Mouse (Mus musculus) erythroblast, embryonic 14.5 days (primary cell): Measurements from ENCODE around the gene Wfdc3. TPM values are rescaled to one million over a fixed set of nuclear protein-coding genes. Genes with fewer than 3 reads are reported as not detected.
"Not testable (repeated sequence)": the region's sequence is repeated elsewhere in the genome, so short reads cannot be mapped to it uniquely, and the experiment has no call there.

Source experiments
- H3K27me3 ChIP-seq: 2 replicates; pipeline ENCODE4 v1.6.1; 2012; ENCODE audit warnings: inconsistent platforms; ENCODE audit not compliant: control insufficient read depth
- H3K36me3 ChIP-seq: 2 replicates; pipeline ENCODE4 v1.6.1; 2012; ENCODE audit warnings: mild to moderate bottlenecking, inconsistent platforms; ENCODE audit not compliant: control insufficient read depth
- H3K4me1 ChIP-seq: 2 replicates; pipeline ENCODE4 v1.6.1; 2012; ENCODE audit warnings: inconsistent platforms; ENCODE audit not compliant: control insufficient read depth
- H3K4me3 ChIP-seq: replicated peaks from 2 replicates; pipeline ENCODE3; 2012; ENCODE audit warnings: moderate library complexity, mild to moderate bottlenecking, inconsistent platforms
- H3K9me3 ChIP-seq: 2 replicates; pipeline ENCODE4 v1.6.1; 2012; ENCODE audit warnings: low read length, inconsistent platforms, mixed read lengths; ENCODE audit not compliant: control insufficient read depth
- GATA1 ChIP-seq: IDR thresholded peaks from 2 replicates; pipeline ENCODE4 v1.6.1; 2012; ENCODE audit warnings: low read length, inconsistent platforms, mixed read lengths
- TAL1 ChIP-seq: IDR thresholded peaks from 3 replicates; pipeline ENCODE4 v1.6.1; 2012; ENCODE audit warnings: low read length, inconsistent platforms, mixed read lengths
- polyA plus RNA-seq: library from polyadenylated mRNA; stranded (reverse); fragments of >175 nt; gene quantifications from 2 replicates; pipeline ENCODE4 v1.2.3, GENCODE M21; 2012

Gene Wfdc3
- polyA plus RNA-seq, 1 experiment: 0.04 TPM

DNA sequence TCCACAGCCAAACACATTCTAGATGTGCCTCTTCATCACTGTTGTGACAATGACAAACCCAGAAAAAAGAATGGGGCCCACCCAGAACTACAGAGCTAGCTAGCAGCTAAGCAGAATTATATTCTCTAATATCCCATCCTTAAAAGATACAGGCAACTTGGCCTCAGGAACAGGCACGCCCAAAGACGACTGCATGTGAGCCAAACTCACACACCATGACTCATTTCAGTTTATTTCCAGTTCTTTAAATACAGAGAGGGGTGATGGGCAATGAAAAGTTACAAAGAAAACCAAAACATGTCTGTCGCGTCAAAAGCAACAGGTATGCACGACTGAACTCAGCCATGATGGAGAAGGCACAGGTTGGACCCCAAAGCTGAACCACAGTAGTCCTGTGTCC, 10.3 kb downstream of the Wfdc3 start:
- Histone ChIP-seq H3K4me1 (peaks cover 1% of the 10 kb centered on the region), H3K36me3 (no peaks in the 10 kb centered on the region), H3K27me3 (peaks cover 43% of the 10 kb centered on the region), H3K4me3 (no peak overlapping the region), H3K9me3 (no peaks in the 10 kb centered on the region)
- TF ChIP-seq TAL1 (no peak), GATA1 (no peak)

- Histone ChIP-seq H3K9me3 (no peaks in the 10 kb centered on the region), H3K4me1 (peaks cover 1% of the 10 kb centered on the region), H3K4me3 (no peak overlapping the region), H3K36me3 (no peaks in the 10 kb centered on the region), H3K27me3 (peaks cover 37% of the 10 kb centered on the region)
- TF ChIP-seq GATA1: no peak
- no peak for TF ChIP-seq TAL1
Measured at GRCm38 (mm10) chr2:164734839-164735238, 10.9 kb downstream of the Wfdc3 start.

- Histone ChIP-seq H3K27me3 (peaks cover 35% of the 10 kb centered on the region), H3K4me3 (no peak overlapping the region), H3K9me3 (no peaks in the 10 kb centered on the region), H3K36me3 (no peaks in the 10 kb centered on the region), H3K4me1 (peaks cover 1% of the 10 kb centered on the region; the same call in 1 of the 2 replicates)
- TF ChIP-seq GATA1 (no peak), TAL1 (no peak)
Measured at GRCm38 (mm10) chr2:164733259-164733658, 12.5 kb downstream of the Wfdc3 start.

DNA sequence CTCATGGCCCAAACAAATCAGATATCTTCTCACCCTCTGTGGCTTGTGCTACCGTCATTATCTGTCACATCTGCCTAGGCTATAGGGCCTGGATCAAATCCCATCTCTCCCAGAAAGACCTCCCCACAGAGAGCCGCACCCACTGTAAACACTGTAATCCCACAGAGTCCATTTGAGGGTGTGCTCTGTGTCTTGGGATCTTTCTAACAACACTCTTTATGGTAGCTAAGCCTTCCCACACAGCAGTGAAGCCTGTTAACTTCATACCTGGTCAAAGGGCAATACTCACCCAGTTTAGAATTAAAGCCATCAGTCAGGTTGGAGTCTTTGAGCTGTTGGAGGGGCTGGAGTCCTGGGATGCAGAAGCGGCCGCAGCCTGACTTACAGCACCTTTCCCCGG, 14.0 kb downstream of the Wfdc3 start:
- Histone ChIP-seq H3K4me3 (no peak overlapping the region), H3K27me3 (peaks cover 30% of the 10 kb centered on the region), H3K36me3 (no peaks in the 10 kb centered on the region), H3K4me1 (peaks cover 1% of the 10 kb centered on the region; the same call in 1 of the 2 replicates), H3K9me3 (no peaks in the 10 kb centered on the region)
- TF ChIP-seq GATA1: no peak
- TF ChIP-seq TAL1: no peak

GRCm38 (mm10) chr2:164725895-164726619, 19.7 kb downstream of the Wfdc3 start:
- TF ChIP-seq GATA1 (no peak), TAL1 (no peak)
- peaks cover 11% of the 10 kb centered on the region for H3K27me3 ChIP-seq
- no peaks in the 10 kb centered on the region for H3K36me3 ChIP-seq
- H3K4me3 ChIP-seq: no peak overlapping the region
- no peaks in the 10 kb centered on the region for H3K9me3 ChIP-seq
- H3K4me1 ChIP-seq: no peaks in the 10 kb centered on the region; the same call in 1 of the 2 replicates

GRCm38 (mm10) chr2:164723276-164723675, 22.5 kb downstream of the Wfdc3 start:
- Histone ChIP-seq H3K4me3 (no peak overlapping the region), H3K36me3 (no peaks in the 10 kb centered on the region), H3K27me3 (peaks cover 6% of the 10 kb centered on the region), H3K4me1 (no peaks in the 10 kb centered on the region), H3K9me3 (no peaks in the 10 kb centered on the region)
- TF ChIP-seq GATA1 (no peak), TAL1 (no peak)

- not testable (repeated sequence) for H3K36me3 ChIP-seq, H3K9me3 ChIP-seq, H3K27me3 ChIP-seq, H3K4me3 ChIP-seq, H3K4me1 ChIP-seq
Measured at GRCm38 (mm10) chr2:164716194-164716786, 29.4 kb downstream of the Wfdc3 start.

DNA sequence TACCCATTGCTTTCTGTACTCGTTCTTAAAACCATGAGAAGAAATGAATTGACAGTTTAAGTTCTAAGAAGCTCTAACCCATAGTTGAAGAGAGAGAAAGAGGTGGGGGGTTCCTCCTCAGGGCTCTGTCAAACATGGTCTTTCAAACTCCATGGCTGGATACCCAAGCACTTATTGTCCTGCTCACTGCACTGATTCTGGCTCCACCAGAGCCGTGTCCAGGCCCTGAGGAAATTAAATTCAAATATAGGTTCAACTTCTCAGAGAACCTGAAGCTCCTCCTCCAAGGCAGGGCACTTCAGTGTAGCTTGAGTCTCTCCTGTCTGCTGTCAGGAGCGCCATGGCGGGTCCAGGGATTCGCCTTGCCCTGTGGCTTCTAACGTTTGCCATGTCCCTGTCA, 30.7 kb downstream of the Wfdc3 start, which contains the start of gene Spint5:
Gene Spint5 (plus strand): TSS at position 301 of the 400 bp plus-strand sequence.
- no peak for TF ChIP-seq GATA1
- TF ChIP-seq TAL1: no peak
- H3K36me3 ChIP-seq: no peaks in the 10 kb centered on the region
- no peaks in the 10 kb centered on the region for H3K9me3 ChIP-seq
- H3K27me3 ChIP-seq: no peaks in the 10 kb centered on the region
- H3K4me1 ChIP-seq: no peaks in the 10 kb centered on the region
- H3K4me3 ChIP-seq: no peak within 1 kb of the TSS

DNA sequence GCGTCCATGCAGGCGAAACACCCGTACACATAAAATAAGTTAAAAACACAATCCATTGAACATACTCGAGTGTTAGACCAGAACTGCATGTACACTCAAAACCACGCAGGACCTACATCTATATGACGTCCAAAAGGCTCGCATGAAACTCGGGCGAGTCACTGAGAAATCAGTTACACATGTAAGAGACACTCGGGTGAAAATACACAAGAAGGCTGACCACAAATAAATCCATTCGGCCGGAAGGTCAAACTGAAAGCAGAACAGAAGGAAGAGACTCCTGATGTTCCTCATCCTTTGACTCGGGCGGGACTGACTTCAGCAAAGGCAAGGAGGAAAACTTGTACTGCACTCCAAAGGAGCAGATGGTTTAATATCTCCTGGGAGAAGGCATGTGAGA, 39.7 kb downstream of the Wfdc3 start:
- no peaks in the 10 kb centered on the region for H3K4me1 ChIP-seq

More for the DNA sequence above, 39.7 kb downstream of the Wfdc3 start:
- no peaks in the 10 kb centered on the region for H3K27me3 ChIP-seq
- H3K9me3 ChIP-seq: peaks cover 2% of the 10 kb centered on the region; the same call in 1 of the 2 replicates
- no peak for TF ChIP-seq GATA1
- no peak for TF ChIP-seq TAL1
- no peak overlapping the region for H3K4me3 ChIP-seq
- H3K36me3 ChIP-seq: no peaks in the 10 kb centered on the region
